Mouse (Mus musculus): ENCODE data around the gene Wrnip1. TPM values are rescaled to one million over a fixed set of nuclear protein-coding genes. Genes with fewer than 3 reads are reported as not detected.
A peak's percentile ranks its signal among the peaks of the same experiment; 100 is the strongest.

Gene Wrnip1
- total RNA-seq (2022): 10 to 100 TPM; 17.0 to 24.1 (median 21.1) TPM

DNA sequence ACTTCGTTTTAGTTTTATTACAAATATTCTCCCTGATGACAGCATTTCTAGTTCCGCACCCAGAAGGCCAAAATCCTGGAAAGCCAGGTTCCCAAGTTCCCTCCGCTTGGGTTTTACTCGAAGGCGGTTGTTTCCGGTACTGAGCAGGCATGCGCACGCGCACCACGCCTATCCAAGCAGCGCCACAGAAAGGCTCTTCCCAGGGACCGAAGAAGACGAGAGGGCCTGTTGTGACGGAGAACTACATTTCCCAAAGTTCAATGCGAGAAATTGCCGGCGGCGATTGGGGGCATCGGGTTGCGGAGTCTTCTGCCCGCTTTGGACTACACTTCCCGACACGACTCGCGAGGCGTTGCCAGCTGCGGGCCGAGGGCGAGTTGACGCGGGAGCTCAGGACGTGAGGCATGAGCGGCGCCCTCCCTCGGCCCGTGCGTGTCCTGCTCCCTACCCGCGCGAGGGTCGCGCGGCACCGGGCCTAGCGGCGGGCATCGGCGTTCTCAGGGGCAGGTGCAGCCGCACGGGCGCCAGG is at the start of gene Wrnip1:
Wrnip1 (plus strand) TSS at position 346 of the 529 bp plus-strand sequence.
- peak; percentile 99 for DNase-seq (ENCODE audit: low spot score)

DNA sequence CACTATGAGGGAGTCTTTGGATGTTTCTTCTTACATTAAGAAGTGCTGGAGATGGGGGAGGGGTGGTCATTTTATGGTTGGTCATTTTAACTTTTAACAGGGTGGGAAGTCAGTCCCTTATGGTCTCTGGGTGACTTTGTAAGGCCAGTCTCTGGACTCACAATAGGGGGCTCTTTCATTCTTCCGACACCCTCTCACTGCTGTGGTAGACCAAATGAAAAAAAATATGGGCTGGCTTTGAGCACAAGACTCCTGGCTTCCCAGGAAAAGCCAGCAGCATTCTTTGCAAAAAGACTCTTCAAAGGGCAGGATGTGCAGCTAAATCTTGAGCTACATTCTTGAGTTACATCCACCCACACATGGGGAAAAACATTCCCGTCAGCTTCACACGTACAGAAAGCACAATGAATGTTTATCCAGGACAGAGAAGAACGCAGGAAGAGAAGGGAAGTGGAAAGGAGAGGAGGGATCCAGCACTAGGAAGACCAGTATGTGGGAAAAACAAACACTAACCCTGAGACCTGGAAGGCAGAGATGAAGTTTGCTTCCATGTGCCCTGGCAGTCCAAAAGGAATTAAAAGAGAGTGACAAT is 49.7 kb upstream of the Wrnip1 start:
- no peak for DNase-seq (ENCODE audit: low spot score)

DNA sequence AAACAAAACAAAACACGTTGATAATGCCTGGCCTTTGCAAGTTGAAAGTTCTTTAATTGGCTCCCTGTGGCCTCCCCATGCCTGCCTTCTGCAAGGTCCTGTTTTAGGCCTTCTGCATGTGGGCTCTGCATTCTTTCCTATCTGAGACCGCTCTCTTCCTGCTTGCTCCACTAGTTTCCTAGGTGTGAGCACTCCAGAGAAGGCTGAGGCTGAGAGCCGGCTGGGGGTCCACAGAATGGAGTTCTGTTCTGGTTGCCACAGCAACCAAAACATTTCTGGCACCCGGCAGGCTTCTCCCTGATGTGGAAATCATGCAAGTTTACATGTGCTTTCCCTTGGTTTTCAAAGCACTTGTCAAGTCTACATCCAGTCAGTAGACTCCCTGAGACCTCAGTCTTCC is 42.8 kb upstream of the Wrnip1 start:
- no peak for DNase-seq (ENCODE audit: low spot score)

DNA sequence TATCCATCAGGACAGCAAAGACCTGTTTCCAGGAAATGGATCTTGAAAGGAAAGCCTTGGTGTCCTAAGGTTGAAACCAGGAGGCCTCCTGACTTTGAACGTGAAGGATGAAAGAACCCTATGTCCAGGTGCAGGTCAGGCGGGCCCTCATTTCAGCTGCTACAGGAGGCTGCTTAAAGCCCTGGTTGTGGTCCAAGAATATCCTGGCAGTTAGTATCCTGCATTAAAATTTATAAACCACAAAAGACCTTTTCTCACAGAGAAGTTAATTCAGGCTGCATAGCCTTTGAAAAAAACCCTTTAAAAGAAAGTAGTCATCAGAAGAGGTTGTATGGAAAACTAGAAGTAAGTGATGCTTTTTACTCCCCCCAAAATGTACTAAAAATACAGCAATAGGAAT is 41.0 kb upstream of the Wrnip1 start:
- no peak for DNase-seq (ENCODE audit: low spot score)

DNA sequence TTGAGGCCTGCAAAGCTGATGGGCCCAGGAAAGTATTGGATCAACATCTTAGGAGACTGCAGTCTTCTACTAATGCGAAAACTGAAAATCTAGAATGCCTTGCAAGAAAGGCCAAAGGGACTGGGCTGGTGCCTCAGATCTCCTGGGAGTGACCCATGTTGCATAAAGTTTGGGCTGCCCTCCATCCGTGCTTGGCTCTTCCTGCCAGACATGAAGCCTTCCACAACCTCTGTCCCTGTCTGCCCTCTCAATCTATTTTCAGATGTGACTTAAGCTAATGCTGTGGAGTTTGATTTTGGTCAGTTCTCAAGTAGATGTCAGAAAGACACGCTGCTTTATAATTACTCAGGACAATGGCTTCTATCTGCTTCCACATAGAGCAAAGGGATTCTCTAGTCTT is 38.7 kb upstream of the Wrnip1 start:
- peak; percentile 69 for DNase-seq (ENCODE audit: low spot score)

DNA sequence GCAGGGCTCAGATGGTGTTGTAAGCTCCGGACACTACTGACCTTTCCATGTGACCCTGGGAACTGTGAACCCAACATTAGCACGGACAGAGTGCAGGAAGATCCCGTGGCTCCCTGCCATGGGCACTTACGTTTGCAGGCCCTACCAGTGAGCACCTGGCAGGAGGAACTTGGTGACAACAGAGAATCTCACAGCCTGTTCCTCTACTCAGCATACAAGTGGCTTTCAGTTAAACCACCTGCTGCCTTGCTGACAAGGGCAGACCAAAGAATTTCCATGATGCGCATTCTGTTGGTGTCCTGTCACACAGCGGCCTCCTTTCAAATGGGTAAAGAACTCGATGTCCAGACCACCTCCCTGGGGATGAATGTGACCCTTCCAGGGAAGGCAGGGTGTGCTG is 37.4 kb upstream of the Wrnip1 start:
- peak; percentile 75 for DNase-seq (ENCODE audit: low spot score)

DNA sequence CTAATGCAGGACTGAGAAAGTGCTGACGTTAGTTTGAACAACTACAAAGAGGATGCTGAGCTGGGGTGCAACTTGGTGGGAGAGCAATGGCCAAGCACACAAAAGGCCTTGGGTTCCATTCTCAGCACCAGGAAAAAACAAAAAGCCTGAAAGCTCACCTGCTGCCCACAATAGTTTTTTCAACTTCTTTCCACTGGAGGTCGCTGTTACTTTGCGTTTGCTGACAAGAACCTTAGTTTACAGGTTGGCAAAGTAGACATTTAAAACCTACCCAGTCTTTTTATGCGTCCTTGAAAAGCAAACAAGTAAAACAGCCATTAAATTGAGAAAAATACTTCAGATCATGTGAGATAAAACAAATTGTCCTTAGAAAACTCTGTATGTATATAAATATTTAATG is 33.7 kb upstream of the Wrnip1 start:
- DNase-seq (ENCODE audit: low spot score): no peak

DNA sequence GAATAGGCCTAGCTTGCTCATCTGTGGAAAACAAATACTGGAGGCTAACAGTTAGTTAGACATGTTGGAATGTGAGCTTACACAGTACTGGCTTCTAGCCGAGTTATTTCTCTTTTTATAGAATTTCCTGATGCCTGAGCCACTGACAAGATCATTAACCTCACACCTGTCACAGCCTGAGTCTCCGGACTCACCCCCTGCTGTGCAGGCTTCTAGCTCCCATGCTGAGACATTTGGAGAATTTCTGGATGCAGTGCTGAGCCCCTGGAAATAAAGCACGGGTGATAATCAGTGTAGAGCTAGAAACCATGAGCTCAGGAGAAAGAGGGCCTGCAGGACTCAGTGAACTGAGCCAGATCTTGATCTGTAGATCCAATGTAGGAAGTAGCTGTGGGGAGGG is 31.9 kb upstream of the Wrnip1 start:
- no peak for DNase-seq (ENCODE audit: low spot score)

DNA sequence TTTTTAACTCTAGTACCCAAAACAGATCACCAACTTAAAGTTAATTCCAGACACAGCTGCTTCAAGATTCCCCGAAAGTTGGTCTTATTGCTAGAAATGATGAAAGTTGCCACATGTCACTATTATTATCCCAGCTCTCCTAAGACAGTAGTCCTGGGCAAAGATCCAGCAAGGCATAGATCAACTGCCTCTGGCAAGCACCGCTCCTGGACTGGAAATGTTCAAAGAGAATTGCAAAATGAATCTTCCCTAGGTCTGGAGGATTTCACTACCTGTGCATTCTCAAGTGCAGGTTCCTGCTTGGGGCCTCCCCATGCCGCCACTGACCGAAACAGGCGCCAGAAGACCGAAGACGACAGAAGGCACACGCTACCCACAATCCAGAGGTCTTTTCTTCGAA is 25.9 kb upstream of the Wrnip1 start:
- no peak for DNase-seq (ENCODE audit: low spot score)

DNA sequence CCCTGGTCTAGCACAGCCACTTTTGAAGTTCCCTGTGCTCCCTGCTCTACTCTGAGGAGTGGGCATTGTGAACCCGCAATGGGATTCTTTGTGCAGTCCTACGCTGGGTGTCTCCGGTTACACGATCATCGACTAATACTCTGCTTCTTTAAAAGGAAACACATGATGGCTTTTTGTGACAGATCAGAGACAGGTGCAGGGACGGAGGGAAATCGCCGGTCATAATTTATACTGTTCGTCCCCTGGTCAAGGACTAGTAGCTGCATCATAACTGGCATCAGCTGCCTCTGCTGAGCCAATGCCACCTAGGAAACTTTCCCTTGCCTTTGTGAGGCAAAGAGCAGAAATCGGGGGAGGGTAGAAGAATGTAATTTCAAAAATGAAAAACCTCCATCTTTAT is 25.5 kb upstream of the Wrnip1 start:
- DNase-seq (ENCODE audit: low spot score): no peak

DNA sequence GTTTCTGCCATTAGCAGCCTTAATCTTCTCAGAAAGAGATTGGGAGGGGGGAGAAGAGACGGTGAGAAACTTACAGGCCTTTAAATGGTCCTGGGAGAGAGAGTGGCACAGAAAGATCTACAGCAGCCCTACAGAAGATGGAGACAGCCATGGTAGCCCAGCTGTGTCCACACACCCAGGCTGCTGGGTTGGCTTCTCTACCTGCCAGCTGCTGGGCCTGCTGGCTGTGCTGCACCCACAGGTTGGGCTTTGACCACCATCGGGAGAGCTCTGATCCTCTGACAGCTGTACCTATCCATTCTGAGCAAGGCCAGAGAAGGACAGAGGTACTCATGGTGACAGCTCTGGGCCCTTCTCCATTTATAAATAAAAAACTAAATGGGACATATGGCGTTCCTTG is 23.0 kb upstream of the Wrnip1 start:
- DNase-seq (ENCODE audit: low spot score): no peak

DNA sequence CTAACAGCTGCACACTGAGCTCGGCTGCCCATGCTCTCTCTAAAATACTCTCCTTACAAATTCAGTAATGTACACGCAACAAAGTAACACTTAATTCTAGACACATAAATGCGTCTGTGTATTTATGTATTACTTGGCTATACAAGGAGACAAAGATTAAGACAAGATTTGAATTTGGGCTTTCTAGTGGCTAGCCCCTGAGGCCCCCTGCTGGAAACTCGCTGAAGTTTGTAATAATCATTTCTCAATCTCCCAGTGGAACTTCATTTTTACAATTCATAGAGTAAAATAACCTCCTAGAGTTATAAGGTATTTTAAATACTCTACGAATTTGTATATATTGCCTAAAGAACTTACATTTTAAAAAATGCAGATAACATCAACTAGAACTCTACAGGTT is 18.8 kb upstream of the Wrnip1 start:
- no peak for DNase-seq (ENCODE audit: low spot score)

DNA sequence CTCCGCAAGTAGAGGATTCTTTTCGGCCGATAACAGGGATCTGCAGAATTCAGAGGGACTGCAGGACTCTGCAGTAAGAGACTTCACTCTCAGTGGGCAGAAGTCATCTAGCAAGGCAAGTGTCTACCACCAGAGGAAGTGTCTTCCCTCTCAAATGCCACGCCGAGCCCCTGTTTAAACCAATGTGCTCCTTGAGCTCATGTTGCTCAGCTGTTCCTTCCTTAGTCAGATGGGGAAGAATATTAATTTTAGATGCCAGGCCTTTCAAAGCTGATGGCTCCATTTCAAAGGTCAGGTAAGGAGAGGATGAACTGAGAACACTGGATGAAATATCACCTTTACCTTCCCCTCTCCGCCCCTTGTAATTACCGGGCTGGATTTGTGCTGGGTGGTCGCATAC is 18.0 kb upstream of the Wrnip1 start, which contains the start of gene Mylk4:
Mylk4 (minus strand) TSS at position 139 of the 400 bp plus-strand sequence.
- DNase-seq (ENCODE audit: low spot score): no peak

DNA sequence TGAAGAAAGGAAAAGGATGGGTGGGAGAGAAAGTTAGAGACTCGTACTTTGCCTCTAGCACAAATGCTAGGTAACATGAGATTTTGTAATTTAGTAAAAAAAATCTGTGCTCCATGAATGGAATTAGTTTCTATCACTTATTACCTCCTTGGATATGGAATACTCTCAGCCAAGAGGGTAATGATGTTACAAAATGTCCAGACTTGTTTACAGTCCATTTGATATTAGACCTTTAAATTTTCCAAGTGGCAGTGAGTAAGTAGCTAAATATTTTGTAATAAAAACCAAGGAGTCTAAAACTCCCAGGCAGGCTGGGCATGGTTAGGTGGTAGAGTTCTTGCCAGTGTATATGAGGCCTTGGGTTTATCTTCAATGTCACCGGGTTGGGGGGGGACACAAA is 14.3 kb upstream of the Wrnip1 start:
- DNase-seq (ENCODE audit: low spot score): no peak

DNA sequence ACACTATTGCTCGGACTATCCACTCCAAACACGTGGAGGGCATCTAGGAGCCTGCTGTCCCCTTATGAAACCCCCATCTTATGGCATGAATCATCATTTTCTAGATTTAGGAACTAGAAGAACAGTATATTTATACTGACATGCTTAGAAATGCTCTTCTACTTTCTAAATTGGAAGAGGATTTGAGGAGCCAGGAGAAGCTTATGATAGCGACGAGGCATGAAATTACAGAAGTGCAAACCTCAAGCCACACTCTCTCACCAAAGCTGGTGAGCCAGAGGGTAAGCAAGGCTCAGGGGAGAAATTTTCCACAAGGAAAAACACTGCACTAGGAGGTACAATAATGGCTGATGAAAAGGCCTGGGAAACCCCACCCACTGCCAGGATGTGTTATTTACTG is 12.1 kb upstream of the Wrnip1 start:
- no peak for DNase-seq (ENCODE audit: low spot score)

DNA sequence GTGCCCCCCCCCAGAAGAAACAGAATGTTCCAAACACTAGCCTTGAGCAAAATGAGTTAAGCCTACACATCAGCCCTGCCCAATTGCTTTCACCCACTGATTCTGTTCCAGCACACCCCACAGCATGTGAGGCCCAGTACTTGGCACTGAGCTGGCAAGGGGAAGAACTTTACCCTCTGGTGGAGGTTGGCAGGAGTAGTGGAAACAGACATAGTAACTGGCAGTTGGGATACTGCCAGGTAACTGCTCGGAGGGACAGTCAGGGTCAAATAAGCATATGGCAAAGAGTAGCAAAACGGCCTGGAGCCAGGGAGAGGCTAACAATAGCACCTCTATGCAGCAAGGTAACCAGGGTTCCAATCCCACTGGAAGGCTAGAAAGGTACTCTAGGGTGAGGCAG is 7.2 kb upstream of the Wrnip1 start:
- peak; percentile 67 for DNase-seq (ENCODE audit: low spot score)

DNA sequence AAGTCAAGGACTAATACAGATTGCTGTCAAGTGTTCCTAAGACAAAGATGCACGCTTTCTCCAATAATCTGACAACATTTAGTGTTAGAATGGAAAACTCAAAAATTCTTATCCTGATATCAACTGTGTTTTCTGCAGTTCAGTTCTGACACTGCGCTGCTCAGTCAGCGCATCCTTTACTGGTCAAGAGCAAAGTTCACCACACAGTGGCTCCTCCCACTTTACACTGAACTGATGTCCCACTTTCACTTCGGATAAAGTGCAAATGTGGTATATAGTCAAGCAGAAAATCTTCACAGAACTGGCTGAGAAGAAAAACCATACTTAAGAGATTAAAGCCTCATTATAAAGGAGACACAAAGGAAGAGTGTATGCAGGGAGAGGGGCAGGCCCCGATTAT is 6.7 kb upstream of the Wrnip1 start:
- no peak for DNase-seq (ENCODE audit: low spot score)

DNA sequence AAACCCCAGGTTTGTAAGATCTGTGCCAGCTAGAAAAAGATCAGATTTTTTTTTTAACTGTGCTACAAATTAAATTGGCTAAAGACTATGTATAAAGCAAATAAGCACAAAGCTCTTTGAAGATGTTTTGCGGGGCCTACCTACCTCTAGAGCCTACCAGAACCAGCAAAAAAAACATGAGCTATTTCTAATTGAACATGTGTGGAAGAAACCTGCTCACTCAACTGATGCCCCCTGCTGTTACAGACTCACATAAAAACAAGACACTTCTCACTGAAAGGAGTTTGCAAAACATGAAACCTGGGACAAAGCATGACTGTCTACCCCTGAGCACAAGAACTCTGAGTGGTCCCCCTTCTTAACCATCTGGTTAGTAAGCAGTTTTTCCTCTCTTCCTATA is 4.8 kb upstream of the Wrnip1 start:
- no peak for DNase-seq (ENCODE audit: low spot score)

DNA sequence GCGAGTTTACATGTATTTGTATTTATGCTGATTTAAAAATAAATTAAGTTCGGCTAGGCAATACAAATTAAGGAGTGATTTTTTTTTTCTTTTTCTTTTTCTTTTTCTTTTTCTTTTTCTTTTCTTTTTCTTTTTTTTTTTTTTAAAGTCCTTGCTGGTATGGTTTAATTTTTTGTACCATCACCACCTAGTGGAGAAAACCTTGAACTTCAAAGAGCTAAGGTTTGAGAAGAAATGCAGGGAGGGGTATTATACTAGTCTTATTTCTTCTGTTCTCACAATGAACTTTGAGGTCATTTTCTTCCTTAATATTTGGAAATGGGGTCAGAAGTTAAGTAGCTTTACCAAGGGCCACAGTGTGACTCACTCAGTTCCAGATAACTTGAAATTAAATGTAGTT is 2.7 kb upstream of the Wrnip1 start:
- no peak for DNase-seq (ENCODE audit: low spot score)

DNA sequence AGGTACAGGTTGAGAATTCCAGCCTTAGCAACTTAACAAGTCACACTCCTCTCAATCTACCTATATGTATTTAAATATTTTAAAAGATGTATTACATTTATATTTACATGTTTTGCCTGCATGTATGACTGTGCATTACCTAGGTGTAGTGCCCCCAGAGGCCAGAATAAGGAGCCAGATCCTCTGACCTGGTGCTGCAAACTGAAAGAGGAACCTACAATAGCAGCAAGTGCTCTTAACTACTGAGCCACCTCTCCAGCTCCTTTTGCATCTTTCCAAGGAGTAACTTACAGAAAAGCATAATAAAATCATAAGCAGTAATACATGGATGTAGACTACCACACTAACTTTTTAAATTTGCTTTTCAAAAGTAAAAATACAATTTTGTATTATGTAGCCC is 979 bp upstream of the Wrnip1 start:
- no peak for DNase-seq (ENCODE audit: low spot score)

DNA sequence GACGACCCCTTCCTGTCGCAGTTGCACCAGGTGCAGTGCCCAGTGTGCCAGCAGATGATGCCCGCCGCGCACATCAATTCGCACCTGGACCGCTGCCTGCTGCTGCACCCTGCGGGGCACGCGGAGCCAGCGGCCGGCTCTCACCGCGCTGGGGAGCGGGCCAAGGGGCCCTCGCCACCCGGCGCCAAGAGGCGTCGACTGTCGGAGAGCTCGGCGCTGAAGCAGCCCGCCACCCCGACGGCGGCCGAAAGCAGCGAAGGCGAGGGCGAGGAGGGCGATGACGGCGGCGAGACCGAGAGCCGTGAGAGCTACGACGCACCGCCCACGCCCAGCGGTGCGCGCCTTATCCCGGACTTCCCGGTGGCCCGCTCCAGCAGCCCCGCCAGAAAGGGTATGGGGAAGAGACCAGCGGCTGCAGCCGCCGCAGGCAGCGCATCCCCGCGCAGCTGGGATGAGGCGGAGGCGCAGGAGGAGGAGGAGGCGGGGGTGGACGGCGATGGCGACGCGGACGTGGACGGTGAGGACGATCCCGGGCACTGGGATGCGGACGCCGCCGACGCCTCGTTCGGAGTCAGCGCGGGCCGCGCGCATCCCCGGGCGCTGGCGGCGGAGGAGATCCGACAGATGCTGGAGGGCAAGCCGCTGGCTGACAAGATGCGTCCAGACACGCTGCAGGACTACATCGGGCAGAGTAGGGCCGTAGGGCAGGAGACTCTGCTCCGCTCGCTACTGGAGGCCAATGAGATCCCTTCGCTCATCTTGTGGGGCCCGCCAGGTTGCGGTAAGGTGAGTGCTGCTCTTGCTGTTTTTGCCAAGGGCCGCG is 632 bp downstream of the Wrnip1 start, which contains the start of gene D930007J09Rik:
D930007J09Rik (minus strand) TSS at position 591 of the 823 bp plus-strand sequence.
- DNase-seq (ENCODE audit: low spot score): no peak

DNA sequence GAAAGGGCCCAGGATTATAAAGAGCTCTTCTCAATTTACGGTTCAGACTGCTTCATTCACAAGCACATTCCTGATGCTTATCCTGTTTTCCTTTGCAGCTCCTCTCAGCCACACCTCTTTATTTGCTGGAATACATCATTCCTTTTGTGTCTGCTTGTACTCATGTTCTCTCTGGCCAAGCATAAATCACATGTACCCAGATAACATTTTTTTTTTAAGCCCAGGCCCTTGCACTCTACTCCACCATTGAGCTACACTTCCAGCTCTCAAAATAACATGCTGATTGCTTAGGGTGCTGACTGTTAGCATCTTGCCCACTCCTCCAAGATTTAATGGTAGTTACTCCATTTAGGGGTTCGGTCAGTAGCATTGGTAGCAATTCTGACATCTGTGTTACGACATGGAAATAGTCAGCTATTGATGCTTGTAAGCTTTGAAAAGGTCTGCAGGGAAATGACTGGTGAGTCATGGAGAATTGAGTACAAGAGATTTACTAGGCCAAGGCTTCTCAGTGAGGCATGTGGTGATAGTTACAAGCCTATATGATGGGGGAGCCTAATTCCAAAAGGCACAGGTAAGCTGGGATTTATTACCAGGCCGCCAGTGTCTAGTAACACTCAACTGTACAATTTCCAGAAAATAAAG is 2.0 kb downstream of the Wrnip1 start:
- peak; percentile 25 for DNase-seq (ENCODE audit: low spot score)

DNA sequence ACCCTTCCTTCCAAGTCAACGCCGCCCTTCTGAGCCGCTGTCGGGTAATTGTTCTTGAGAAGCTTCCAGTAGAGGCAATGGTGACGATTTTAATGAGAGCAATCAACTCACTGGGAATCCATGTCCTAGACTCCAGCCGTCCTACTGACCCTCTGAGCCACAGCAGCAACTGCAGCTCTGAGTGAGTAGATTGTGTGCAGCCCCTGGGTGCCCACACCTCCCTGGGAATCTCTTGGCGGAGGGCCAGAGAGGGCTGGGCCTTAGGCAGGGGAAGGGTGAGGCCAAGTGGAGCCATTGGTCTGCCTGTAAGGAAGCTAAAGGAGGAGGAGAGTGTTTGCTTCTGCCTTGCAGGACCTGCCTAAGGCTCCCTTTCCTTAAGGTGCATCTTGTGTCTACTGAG is 5.0 kb downstream of the Wrnip1 start:
- no peak for DNase-seq (ENCODE audit: low spot score)

Data from heart, adult 8-10 months (tissue).